Mouse (Mus musculus): ENCODE measurements around the gene Flvcr1. TPM values are rescaled to one million over a fixed set of nuclear protein-coding genes. Genes with fewer than 3 reads are reported as not detected.
A peak's percentile ranks its signal among the peaks of the same experiment; 100 is the strongest.

The Flvcr1 gene
- polyA plus RNA-seq, 1 experiment = 17.0 TPM

DNA sequence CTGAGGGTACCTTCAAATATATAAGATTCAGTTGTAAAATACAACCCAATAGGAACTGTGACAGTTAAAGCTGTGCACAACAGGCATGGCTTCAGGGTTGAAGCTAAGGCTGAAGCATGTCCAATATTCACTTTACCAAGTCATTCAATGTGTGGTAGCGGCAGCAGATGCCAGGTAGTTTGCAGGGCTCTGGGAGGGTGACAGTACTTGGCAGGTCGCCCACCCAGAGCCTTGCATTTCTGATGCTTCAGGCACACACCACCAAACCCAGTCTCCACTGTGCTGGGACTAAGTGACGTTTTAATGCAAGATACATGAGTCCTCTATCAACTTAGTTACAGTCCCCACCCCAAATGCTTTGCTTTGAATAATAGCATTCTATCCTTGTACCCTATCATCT, 25.3 kb downstream of the Flvcr1 start:
- Histone ChIP-seq H3K4me1 (ENCODE audit: control insufficient read depth, insufficient read depth, low read length) (no peaks in the 10 kb centered on the region), H3K4me3 (ENCODE audit: insufficient read depth, low read length) (no peak overlapping the region), H3K27ac (ENCODE audit: insufficient read depth, low read length) (no peak overlapping the region)
- TF ChIP-seq POLR2A (IDR thresholded peaks at IDR 0.05; ENCODE audit: extremely low read depth, insufficient read depth, low read length) = no peak
- TF ChIP-seq CTCF (IDR thresholded peaks at IDR 0.05; ENCODE audit: extremely low read depth, insufficient read depth, low read length) = no peak

GRCm38 (mm10) chr1:190998027-190998426, 27.9 kb downstream of the Flvcr1 start:
- TF ChIP-seq POLR2A (IDR thresholded peaks at IDR 0.05; ENCODE audit: extremely low read depth, insufficient read depth, low read length) (no peak), CTCF (IDR thresholded peaks at IDR 0.05; ENCODE audit: extremely low read depth, insufficient read depth, low read length) (no peak)
- H3K27ac ChIP-seq (ENCODE audit: insufficient read depth, low read length) = no peak overlapping the region
- H3K4me3 ChIP-seq (ENCODE audit: insufficient read depth, low read length) = no peak overlapping the region
- H3K4me1 ChIP-seq (ENCODE audit: control insufficient read depth, insufficient read depth, low read length) = no peaks in the 10 kb centered on the region

GRCm38 (mm10) chr1:190996346-190996877, 29.5 kb downstream of the Flvcr1 start:
- Histone ChIP-seq H3K27ac (ENCODE audit: insufficient read depth, low read length) (no peak overlapping the region), H3K4me3 (ENCODE audit: insufficient read depth, low read length) (no peak overlapping the region), H3K4me1 (ENCODE audit: control insufficient read depth, insufficient read depth, low read length) (no peaks in the 10 kb centered on the region)
- TF ChIP-seq POLR2A (IDR thresholded peaks at IDR 0.05; ENCODE audit: extremely low read depth, insufficient read depth, low read length) (no peak), CTCF (IDR thresholded peaks at IDR 0.05; ENCODE audit: extremely low read depth, insufficient read depth, low read length) (peak; percentile 29; the same call in 1 of the 2 replicates)

DNA sequence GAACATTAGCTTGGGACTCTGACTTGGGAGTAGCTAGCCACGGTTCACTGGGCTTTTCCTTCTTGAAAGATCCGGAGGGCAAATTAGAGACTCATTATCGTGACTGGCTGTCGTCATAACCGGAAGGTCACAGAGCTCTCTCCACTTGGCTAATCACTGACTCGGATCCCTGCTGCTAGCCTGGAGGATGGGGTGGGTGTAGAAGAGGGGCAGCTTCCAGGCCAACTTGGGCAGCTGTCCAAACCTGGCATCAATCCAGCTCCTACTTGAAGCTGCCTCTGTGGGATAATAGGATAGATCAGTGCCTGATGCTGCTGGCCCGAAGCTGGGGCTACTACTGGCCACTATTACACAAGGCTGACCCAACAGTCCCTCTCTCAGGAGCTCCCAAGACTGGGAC, 30.4 kb downstream of the Flvcr1 start:
- H3K4me1 ChIP-seq (ENCODE audit: control insufficient read depth, insufficient read depth, low read length) = no peaks in the 10 kb centered on the region
- no peak overlapping the region for H3K27ac ChIP-seq (ENCODE audit: insufficient read depth, low read length)
- TF ChIP-seq CTCF (IDR thresholded peaks at IDR 0.05; ENCODE audit: extremely low read depth, insufficient read depth, low read length) (no peak), POLR2A (IDR thresholded peaks at IDR 0.05; ENCODE audit: extremely low read depth, insufficient read depth, low read length) (no peak)
- no peak overlapping the region for H3K4me3 ChIP-seq (ENCODE audit: insufficient read depth, low read length)

DNA sequence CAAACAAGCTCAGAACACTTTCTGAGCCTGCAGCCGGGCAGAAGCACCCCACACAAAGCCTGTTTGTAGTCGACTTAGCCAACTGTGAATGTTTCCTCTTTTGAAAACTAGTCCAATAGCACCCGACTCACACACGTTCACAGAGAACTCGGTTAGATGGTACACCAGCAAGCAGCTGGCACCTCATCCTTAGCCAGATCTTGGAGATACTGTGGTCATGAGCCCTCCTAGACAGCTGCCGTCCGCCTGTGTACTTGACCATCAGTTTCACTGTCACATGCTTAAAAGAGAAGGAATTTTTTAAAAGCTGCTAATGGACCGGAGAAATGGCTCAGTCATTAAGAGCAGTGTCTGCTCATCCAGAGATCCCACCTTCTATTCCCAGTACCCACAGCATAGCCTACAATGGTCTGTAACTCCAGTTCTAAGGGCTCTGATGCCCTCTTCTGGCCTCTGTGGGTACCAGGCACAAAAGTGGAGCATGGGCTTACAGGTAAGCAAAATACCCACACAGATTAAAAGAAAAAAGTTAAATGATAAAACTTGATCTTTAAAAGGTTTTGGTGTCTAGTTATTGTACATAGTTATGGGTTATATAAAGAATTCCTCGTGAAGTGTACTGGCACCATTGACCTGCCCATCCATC, 36.4 kb downstream of the Flvcr1 start:
- no peak overlapping the region for H3K4me3 ChIP-seq (ENCODE audit: insufficient read depth, low read length)
- no peak for TF ChIP-seq POLR2A (IDR thresholded peaks at IDR 0.05; ENCODE audit: extremely low read depth, insufficient read depth, low read length)
- 0 out of 2 replicates have a peak, but pooled peaks have one; percentile 27 for TF ChIP-seq CTCF (IDR thresholded peaks at IDR 0.05; ENCODE audit: extremely low read depth, insufficient read depth, low read length)

GRCm38 (mm10) chr1:190981412-190981811, 44.5 kb downstream of the Flvcr1 start:
- no peak for TF ChIP-seq POLR2A (IDR thresholded peaks at IDR 0.05; ENCODE audit: extremely low read depth, insufficient read depth, low read length)
- TF ChIP-seq CTCF (IDR thresholded peaks at IDR 0.05; ENCODE audit: extremely low read depth, insufficient read depth, low read length) = no peak
- Histone ChIP-seq H3K4me1 (ENCODE audit: control insufficient read depth, insufficient read depth, low read length) (no peaks in the 10 kb centered on the region), H3K4me3 (ENCODE audit: insufficient read depth, low read length) (no peak overlapping the region)

More for the DNA sequence above, 36.4 kb downstream of the Flvcr1 start:
- Histone ChIP-seq H3K4me1 (ENCODE audit: control insufficient read depth, insufficient read depth, low read length) (no peaks in the 10 kb centered on the region), H3K27ac (ENCODE audit: insufficient read depth, low read length) (no peak overlapping the region)

GRCm38 (mm10) chr1:190980470-190980869, 45.5 kb downstream of the Flvcr1 start:
- TF ChIP-seq POLR2A (IDR thresholded peaks at IDR 0.05; ENCODE audit: extremely low read depth, insufficient read depth, low read length) (no peak), CTCF (IDR thresholded peaks at IDR 0.05; ENCODE audit: extremely low read depth, insufficient read depth, low read length) (no peak)
- Histone ChIP-seq H3K4me3 (ENCODE audit: insufficient read depth, low read length) (no peak overlapping the region), H3K27ac (ENCODE audit: insufficient read depth, low read length) (no peak overlapping the region), H3K4me1 (ENCODE audit: control insufficient read depth, insufficient read depth, low read length) (no peaks in the 10 kb centered on the region)

More at GRCm38 (mm10) chr1:190981412-190981811, 44.5 kb downstream of the Flvcr1 start:
- no peak overlapping the region for H3K27ac ChIP-seq (ENCODE audit: insufficient read depth, low read length)

- H3K4me3 ChIP-seq (ENCODE audit: insufficient read depth, low read length) = peak within 1 kb of the TSS; percentile 40
- H3K4me1 ChIP-seq (ENCODE audit: control insufficient read depth, insufficient read depth, low read length) = no peaks in the 10 kb centered on the region
- TF ChIP-seq CTCF (IDR thresholded peaks at IDR 0.05; ENCODE audit: extremely low read depth, insufficient read depth, low read length) (no peak), POLR2A (IDR thresholded peaks at IDR 0.05; ENCODE audit: extremely low read depth, insufficient read depth, low read length) (no peak)
- no peak within 1 kb of the TSS for H3K27ac ChIP-seq (ENCODE audit: insufficient read depth, low read length)
These were observed 46.8 kb downstream of the Flvcr1 start, which contains the start of gene Vash2 for GRCm38 (mm10) chr1:190979100-190979563. Vash2 (minus strand) TSS chr1:190979296.

GRCm38 (mm10) chr1:190978511-190979073, 47.4 kb downstream of the Flvcr1 start:
- Histone ChIP-seq H3K4me1 (ENCODE audit: control insufficient read depth, insufficient read depth, low read length) (no peaks in the 10 kb centered on the region), H3K4me3 (ENCODE audit: insufficient read depth, low read length) (peak overlapping the region; percentile 40), H3K27ac (ENCODE audit: insufficient read depth, low read length) (no peak overlapping the region)
- no peak for TF ChIP-seq CTCF (IDR thresholded peaks at IDR 0.05; ENCODE audit: extremely low read depth, insufficient read depth, low read length)
- no peak for TF ChIP-seq POLR2A (IDR thresholded peaks at IDR 0.05; ENCODE audit: extremely low read depth, insufficient read depth, low read length)
